Mouse (Mus musculus) testis, adult 2 months (tissue): ENCODE data around the gene Gm6793. TPM values are rescaled to one million over a fixed set of nuclear protein-coding genes. Genes with fewer than 3 reads are reported as not detected.

ENCODE experiments used
- H3K27ac ChIP-seq: fragments of 200-500 bp; 2 replicates; pipeline ENCODE4 v1.5.1; 2012; ENCODE audit warnings: low read depth, low read length; ENCODE audit not compliant: control insufficient read depth, insufficient read depth
- H3K27me3 ChIP-seq: fragments of 200-500 bp; 2 replicates; pipeline ENCODE4 v1.6.1; 2012; ENCODE audit warnings: mild to moderate bottlenecking, low read length, moderate library complexity; ENCODE audit not compliant: control insufficient read depth, insufficient read depth
- H3K36me3 ChIP-seq: fragments of 200-500 bp; 2 replicates; pipeline ENCODE4 v1.6.1; 2012; ENCODE audit warnings: mild to moderate bottlenecking, low read length; ENCODE audit not compliant: control insufficient read depth, insufficient read depth
- H3K4me1 ChIP-seq: fragments of 200-500 bp; 2 replicates; pipeline ENCODE4 v1.6.1; 2012; ENCODE audit warnings: low read length; ENCODE audit not compliant: control insufficient read depth, insufficient read depth
- H3K4me3 ChIP-seq: fragments of 200-500 bp; 2 replicates; pipeline ENCODE4 v1.5.1; 2012; ENCODE audit warnings: low read depth, mild to moderate bottlenecking, low read length, moderate library complexity, mixed read lengths; ENCODE audit not compliant: control insufficient read depth
- CTCF ChIP-seq: fragments of 200-500 bp; IDR thresholded peaks from 2 replicates; pipeline ENCODE4 v1.5.1; 2012; ENCODE audit warnings: low read depth, mild to moderate bottlenecking, inconsistent platforms, low read length, moderate library complexity; ENCODE audit not compliant: control insufficient read depth, insufficient read depth, insufficient replicate concordance
- POLR2A ChIP-seq: fragments of 200-500 bp; IDR thresholded peaks from 2 replicates; pipeline ENCODE4 v1.6.1; 2012; ENCODE audit warnings: low read depth, mild to moderate bottlenecking, inconsistent platforms, low read length, moderate library complexity; ENCODE audit not compliant: control insufficient read depth
- polyA plus RNA-seq: library from polyadenylated mRNA; depleted of rRNA; stranded (reverse); fragments of >200 nt; gene quantifications from 2 replicates; pipeline ENCODE4 v1.2.3, GENCODE M21; 2012

The Gm6793 gene
- polyA plus RNA-seq, 1 experiment: 0.06 TPM

DNA sequence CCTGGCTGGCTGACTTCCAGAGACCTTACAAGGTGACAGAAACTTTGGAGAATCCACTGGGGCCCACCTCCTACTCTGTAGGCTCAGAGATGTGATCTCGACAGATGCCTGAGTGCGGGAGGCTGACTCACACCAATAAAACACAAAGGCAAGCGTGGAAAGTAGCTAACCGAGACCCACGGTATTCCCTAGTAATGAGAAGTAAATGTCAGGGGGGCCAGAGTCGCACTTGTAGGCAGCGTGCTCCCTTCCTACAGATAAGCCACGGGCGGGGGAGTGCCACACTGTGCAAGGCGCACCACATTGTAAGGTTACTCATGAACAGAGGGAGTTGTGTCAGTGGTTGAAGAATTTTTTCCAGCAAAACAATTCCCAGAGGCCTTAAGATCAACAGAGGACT, 30.3 kb downstream of the Gm6793 start:
- Histone ChIP-seq H3K4me1 (no peaks in the 10 kb centered on the region), H3K27ac (no peak overlapping the region), H3K36me3 (peaks cover 4% of the 10 kb centered on the region), H3K27me3 (no peaks in the 10 kb centered on the region), H3K4me3 (no peak overlapping the region)
- no peak for TF ChIP-seq POLR2A
- TF ChIP-seq CTCF: no peak

DNA sequence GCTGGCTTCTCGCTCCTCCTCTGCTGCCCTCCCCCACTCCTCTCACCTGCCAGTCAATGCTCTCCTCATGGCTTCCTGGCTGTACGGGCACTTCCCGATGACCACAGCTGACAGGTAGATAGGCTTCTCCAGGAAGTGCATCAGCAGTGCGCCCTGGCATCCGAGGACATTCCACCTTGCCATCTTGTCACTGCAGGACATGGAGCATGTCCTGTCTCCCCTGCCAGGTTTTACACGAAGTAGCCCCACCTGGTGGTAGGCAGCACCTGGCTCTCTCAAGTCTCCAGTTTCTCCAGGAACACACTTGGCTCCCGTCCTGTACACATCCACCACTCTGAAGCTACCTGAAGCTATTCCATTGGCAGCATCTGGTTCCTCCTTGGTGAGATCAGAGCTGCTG, 32.7 kb downstream of the Gm6793 start:
- no peaks in the 10 kb centered on the region for H3K4me1 ChIP-seq
- H3K4me3 ChIP-seq: no peak overlapping the region
- peak; percentile 14; the same call in 1 of the 2 replicates for TF ChIP-seq CTCF
- no peak for TF ChIP-seq POLR2A
- no peaks in the 10 kb centered on the region; the same call in none of the 2 replicates for H3K36me3 ChIP-seq
- no peak overlapping the region for H3K27ac ChIP-seq
- H3K27me3 ChIP-seq: no peaks in the 10 kb centered on the region

DNA sequence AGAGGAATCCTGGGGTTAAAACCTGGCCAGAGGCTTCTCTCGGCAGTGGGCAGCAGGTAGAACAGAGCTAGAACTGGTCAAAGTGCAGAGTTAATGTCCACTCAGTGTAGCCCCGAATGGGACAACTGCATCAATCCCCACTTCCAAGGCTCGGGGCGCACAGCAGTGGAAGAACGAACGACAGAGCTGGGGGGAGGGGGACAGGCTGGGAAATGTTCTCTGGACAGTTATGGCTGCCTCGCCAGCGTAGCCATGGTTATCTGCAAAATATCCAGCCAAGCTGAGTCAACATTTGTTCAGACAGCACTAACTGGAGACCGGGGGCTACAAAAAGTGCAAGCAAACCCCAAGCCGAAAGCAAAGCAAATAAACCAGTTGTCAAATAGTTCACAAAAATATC, 36.7 kb downstream of the Gm6793 start:
- TF ChIP-seq POLR2A: no peak
- TF ChIP-seq CTCF: no peak
- no peak overlapping the region for H3K27ac ChIP-seq
- no peaks in the 10 kb centered on the region for H3K27me3 ChIP-seq
- no peaks in the 10 kb centered on the region; the same call in 1 of the 2 replicates for H3K36me3 ChIP-seq
- no peaks in the 10 kb centered on the region for H3K4me1 ChIP-seq
- no peak overlapping the region for H3K4me3 ChIP-seq

DNA sequence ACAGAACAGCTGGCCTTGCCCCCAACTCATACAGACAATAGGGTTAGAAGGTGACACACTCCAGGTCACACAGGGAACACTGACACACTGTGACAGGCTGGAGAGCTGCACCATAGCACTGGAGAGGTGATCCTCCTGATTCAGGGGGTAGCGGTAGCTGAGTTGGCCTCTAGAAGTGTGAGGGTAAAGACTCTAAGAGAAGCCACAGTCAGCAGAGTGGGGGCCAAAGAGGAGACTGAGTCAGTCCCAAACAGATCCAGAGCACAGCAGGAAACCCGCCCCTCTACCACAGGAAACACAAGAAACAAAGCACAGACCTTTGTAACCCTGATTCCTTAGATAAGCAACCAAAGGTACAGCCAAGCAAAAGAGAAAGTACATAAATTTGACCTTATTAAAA, 38.5 kb downstream of the Gm6793 start:
- Histone ChIP-seq H3K36me3 (no peaks in the 10 kb centered on the region; the same call in 1 of the 2 replicates), H3K27ac (no peak overlapping the region), H3K27me3 (no peaks in the 10 kb centered on the region), H3K4me1 (no peaks in the 10 kb centered on the region), H3K4me3 (no peak overlapping the region)
- TF ChIP-seq POLR2A: no peak
- TF ChIP-seq CTCF: no peak

DNA sequence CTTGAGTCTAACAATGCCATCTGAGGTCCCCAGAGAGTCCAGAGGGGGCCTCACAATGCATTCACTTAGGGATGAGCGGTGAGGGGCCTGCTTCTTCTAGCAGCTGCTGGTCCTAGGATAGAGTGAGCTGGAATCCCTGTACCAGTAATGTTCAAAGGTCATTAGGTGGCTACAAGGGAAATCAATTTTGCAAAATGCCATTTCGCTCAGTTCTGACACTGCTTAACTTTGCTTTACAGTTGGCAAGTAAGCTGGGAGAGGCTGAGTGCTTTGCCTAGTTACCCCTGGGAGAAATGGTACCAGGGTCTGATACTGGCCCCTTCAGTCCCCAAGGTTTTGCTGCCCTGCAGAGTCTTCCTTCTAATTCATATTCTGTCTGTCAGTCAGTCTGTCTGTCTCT, 39.1 kb downstream of the Gm6793 start:
- Histone ChIP-seq H3K27ac (no peak overlapping the region), H3K36me3 (no peaks in the 10 kb centered on the region; the same call in 1 of the 2 replicates), H3K4me3 (no peak overlapping the region), H3K27me3 (no peaks in the 10 kb centered on the region), H3K4me1 (no peaks in the 10 kb centered on the region)
- TF ChIP-seq CTCF: no peak
- TF ChIP-seq POLR2A: no peak

DNA sequence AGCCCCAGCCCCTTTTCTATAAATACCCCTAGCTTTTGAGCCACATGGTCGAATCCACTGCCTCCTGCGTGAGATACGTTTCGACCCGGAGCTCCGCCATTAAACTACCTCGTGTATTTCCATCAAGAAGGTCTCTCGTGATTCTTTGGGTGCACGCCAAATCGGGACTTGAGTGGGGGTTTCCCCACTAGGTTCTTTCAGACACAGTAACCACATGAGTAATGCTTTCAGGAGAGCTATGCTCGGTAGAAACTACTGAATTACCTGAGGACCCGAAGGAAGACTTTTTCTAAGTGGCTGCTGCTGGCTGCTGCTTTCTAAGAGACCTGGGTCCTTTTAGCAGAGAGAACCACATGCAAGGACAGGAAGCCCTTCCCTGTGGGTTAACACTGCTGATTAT, 40.7 kb downstream of the Gm6793 start:
- Histone ChIP-seq H3K27ac (no peak overlapping the region), H3K27me3 (no peaks in the 10 kb centered on the region), H3K4me1 (no peaks in the 10 kb centered on the region), H3K4me3 (no peak overlapping the region), H3K36me3 (peaks cover 1% of the 10 kb centered on the region)
- TF ChIP-seq CTCF: no peak
- no peak for TF ChIP-seq POLR2A

DNA sequence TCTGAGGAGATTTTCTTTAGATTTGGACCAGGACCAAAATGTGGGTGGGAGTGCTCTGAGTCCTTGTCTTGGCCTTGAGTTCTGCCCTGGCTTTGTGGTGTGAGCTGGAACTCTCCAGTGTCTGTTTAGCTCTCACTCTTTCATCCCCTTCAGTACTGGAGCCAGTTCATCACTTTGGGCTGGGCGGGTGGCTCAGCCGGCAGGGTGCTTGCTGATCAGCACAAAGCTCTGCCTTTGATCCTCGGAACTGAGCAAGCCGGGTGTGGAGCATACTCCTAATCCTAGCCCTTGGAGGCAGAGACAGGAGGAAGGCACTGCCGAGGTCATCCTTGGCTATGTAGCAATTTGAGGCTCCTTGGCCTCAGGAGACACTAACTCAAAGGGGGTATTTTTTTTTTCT, 45.8 kb downstream of the Gm6793 start:
- TF ChIP-seq POLR2A: no peak
- TF ChIP-seq CTCF: no peak
- no peak overlapping the region for H3K4me3 ChIP-seq
- H3K27me3 ChIP-seq: no peaks in the 10 kb centered on the region
- H3K4me1 ChIP-seq: no peaks in the 10 kb centered on the region
- H3K36me3 ChIP-seq: peaks cover 1% of the 10 kb centered on the region
- no peak overlapping the region for H3K27ac ChIP-seq

DNA sequence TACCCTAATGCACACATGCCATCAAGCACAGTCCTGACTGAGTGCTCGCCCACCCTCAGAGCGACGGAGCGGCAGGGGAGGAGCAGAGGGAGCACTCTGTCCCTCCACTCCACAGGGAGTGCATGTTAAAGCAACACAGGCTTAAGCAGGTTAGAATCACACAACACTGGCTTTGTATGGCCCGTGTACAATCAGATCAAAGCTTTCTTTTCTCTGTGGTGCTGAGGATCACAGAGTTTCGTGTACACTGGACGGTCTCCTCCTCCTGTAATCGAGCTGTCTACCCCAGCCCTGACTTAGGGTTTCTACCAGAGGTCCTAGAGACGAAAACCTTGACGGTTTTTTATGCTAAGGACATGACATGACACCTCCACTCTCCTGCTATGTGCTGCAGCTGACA, 46.3 kb downstream of the Gm6793 start:
- H3K36me3 ChIP-seq: peaks cover 1% of the 10 kb centered on the region
- TF ChIP-seq POLR2A: no peak
- TF ChIP-seq CTCF: no peak
- H3K27me3 ChIP-seq: no peaks in the 10 kb centered on the region
- H3K27ac ChIP-seq: no peak overlapping the region
- no peaks in the 10 kb centered on the region for H3K4me1 ChIP-seq
- H3K4me3 ChIP-seq: no peak overlapping the region
